Mouse (Mus musculus) kidney, postnatal 0 days (tissue): ENCODE measurements around the gene Aig1. TPM values are rescaled to one million over a fixed set of nuclear protein-coding genes. Genes with fewer than 3 reads are reported as not detected.
A peak's percentile ranks its signal among the peaks of the same experiment; 100 is the strongest.

Source experiments
- ATAC-seq: fragments of 200-750 bp; cut with Nextera tagmentation; replicated peaks from 2 replicates; pipeline ENCODE4 v1.8.0; 2017; ENCODE audit warnings: low read depth, moderate number of reproducible peaks, moderate TSS enrichment, moderate library complexity; ENCODE audit not compliant: low FRiP score
- DNase-seq: peaks from one replicate; pipeline ENCODE4 v3.0.0-alpha.2; 2016; ENCODE audit warnings: low spot score
- H3K27ac ChIP-seq: fragments of 300-500 bp; sonication (generic); 2 replicates; pipeline ENCODE4 v1.5.1; 2014; ENCODE audit warnings: mild to moderate bottlenecking
- H3K27me3 ChIP-seq: fragments of 300-500 bp; sonication (generic); 2 replicates; pipeline ENCODE4 v1.6.1; 2014; ENCODE audit warnings: low read length, mixed read lengths; ENCODE audit not compliant: insufficient read depth
- H3K36me3 ChIP-seq: fragments of 300-500 bp; sonication (generic); 2 replicates; pipeline ENCODE4 v1.6.1; 2014; ENCODE audit warnings: low read length, mixed read lengths; ENCODE audit not compliant: insufficient read depth
- H3K4me1 ChIP-seq: fragments of 300-500 bp; sonication (generic); replicated peaks from 2 replicates; pipeline ENCODE4 v1.6.1; 2014; ENCODE audit warnings: antibody characterized with exemption, low read length, mixed read lengths; ENCODE audit not compliant: insufficient read depth
- H3K4me2 ChIP-seq: fragments of 300-500 bp; sonication (generic); 2 replicates; pipeline ENCODE4 v1.6.1; 2014; ENCODE audit warnings: mild to moderate bottlenecking, low read length, moderate library complexity, mixed read lengths
- H3K4me3 ChIP-seq: fragments of 300-500 bp; sonication (generic); replicated peaks from 2 replicates; pipeline ENCODE4 v1.5.1; 2014; ENCODE audit warnings: low read depth, low read length
- H3K9ac ChIP-seq: fragments of 300-500 bp; sonication (generic); 2 replicates; pipeline ENCODE4 v1.6.1; 2014; ENCODE audit warnings: low read depth, low read length
- H3K9me3 ChIP-seq: fragments of 300-500 bp; sonication (generic); replicated peaks from 2 replicates; pipeline ENCODE4 v1.6.1; 2016; ENCODE audit warnings: low read length, inconsistent platforms, mixed read lengths
- CTCF ChIP-seq: IDR thresholded peaks from 2 replicates; pipeline ENCODE4 v1.5.1; 2016; ENCODE audit warnings: antibody characterized with exemption, low read depth, mild to moderate bottlenecking, moderate library complexity
- WGBS: fragments of 180-500 bp; shearing (Covaris S2); extraction: QIAGEN DNeasy Blood & Tissue Kit; methylation state at CpG from one replicate; pipeline ENCODE4 v1.1.7; 2014; 5-methylcytosine and 5-hydroxymethylcytosine counted together
- polyA plus RNA-seq: library from polyadenylated mRNA; unstranded; fragments of >200 nt; fragmentation: Nextera tagmentation; extraction: Ambion mirVana; gene quantifications from 2 replicates; pipeline ENCODE4 v1.2.1, GENCODE M21; 2015

Aig1 gene
- polyA plus RNA-seq, 1 experiment from 2014 or later = 64.1 TPM

DNA sequence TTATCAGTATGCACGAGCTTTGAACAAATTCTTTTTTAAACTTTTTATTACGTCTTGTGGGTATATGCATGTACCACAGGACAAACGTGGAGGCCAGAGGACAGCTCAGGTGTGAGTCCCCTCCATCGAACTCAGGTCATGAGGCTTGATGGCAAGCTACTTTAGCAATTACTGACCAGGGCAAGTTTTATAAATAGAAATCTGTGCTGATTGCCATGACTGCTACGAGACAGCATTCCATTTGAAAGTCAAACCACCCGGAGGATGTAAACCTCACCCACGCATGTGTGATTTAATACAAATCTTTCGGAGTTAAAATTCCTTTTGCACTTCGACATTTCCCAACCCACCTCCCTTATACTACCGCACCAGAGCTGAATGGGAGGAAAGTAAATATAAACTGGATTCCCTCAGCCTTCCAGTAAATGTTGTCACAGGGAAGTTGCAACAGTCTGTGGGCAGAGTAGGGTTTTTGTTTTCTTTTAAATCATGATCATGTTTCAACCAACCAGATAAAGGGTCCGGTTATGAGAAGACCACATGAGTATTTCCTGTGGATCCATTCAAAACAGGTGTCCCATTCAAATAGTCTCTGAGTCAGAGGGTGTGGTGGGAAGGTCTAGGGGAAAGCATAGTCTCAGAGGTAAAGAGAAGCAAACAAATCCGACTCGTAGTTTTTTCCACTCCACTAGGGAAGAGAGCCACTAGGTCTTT, 699 bp upstream of the Aig1 start:
- DNase-seq (peak; percentile 53), ATAC-seq (peak; percentile 10; the same call in 1 of the 2 replicates)
- peak overlapping the region; percentile 90 for H3K4me2 ChIP-seq
- no peaks in the 10 kb centered on the region for H3K9me3 ChIP-seq
- peak overlapping the region; percentile 78 for H3K4me3 ChIP-seq
- peak overlapping the region; percentile 82; the same call in 1 of the 2 replicates for H3K27ac ChIP-seq
- H3K4me1 ChIP-seq = 0 out of 2 replicates have a peak, but pooled peaks cover 12% of the 10 kb centered on the region
- no peak for TF ChIP-seq CTCF
- peak overlapping the region; percentile 83; the same call in 1 of the 2 replicates for H3K9ac ChIP-seq
- 12% methylated on average over 13 of the region's 13 CpGs for WGBS
- no peaks in the 10 kb centered on the region for H3K36me3 ChIP-seq
- no peaks in the 10 kb centered on the region for H3K27me3 ChIP-seq

GRCm38 (mm10) chr10:13866391-13866790, 2.4 kb downstream of the Aig1 start:
- H3K9ac ChIP-seq = no peak overlapping the region
- no peak overlapping the region for H3K4me3 ChIP-seq
- DNase-seq (peak; percentile 15), ATAC-seq (no peak)
- WGBS = 39% methylated on average over 4 of the region's 4 CpGs
- no peaks in the 10 kb centered on the region for H3K9me3 ChIP-seq
- H3K4me1 ChIP-seq = 0 out of 2 replicates have a peak, but pooled peaks cover 12% of the 10 kb centered on the region
- H3K27me3 ChIP-seq = no peaks in the 10 kb centered on the region
- no peaks in the 10 kb centered on the region for H3K36me3 ChIP-seq
- TF ChIP-seq CTCF = no peak
- H3K4me2 ChIP-seq = no peak overlapping the region
- no peak overlapping the region for H3K27ac ChIP-seq

- Histone ChIP-seq H3K36me3 (no peaks in the 10 kb centered on the region), H3K9me3 (no peaks in the 10 kb centered on the region), H3K27me3 (no peaks in the 10 kb centered on the region), H3K27ac (peak overlapping the region; percentile 47; the same call in 1 of the 2 replicates), H3K4me3 (no peak overlapping the region), H3K4me2 (peak overlapping the region; percentile 14; the same call in 1 of the 2 replicates), H3K4me1 (no peaks in the 10 kb centered on the region), H3K9ac (no peak overlapping the region)
- TF ChIP-seq CTCF = no peak
- ATAC-seq (peak; percentile 97), DNase-seq (peak; percentile 47)
- WGBS = 43% methylated on average over 11 of the region's 11 CpGs
These were observed 7.5 kb downstream of the Aig1 start for GRCm38 (mm10) chr10:13861115-13861909.

GRCm38 (mm10) chr10:13856438-13856837, 12.3 kb downstream of the Aig1 start:
- no peak overlapping the region for H3K27ac ChIP-seq
- no peak for TF ChIP-seq CTCF
- no peak overlapping the region for H3K9ac ChIP-seq
- H3K4me2 ChIP-seq = no peak overlapping the region
- no peaks in the 10 kb centered on the region for H3K27me3 ChIP-seq
- no peak overlapping the region for H3K4me3 ChIP-seq
- H3K4me1 ChIP-seq = no peaks in the 10 kb centered on the region
- 70% methylated on average over 7 of the region's 7 CpGs for WGBS
- ATAC-seq (no peak), DNase-seq (no peak)
- no peaks in the 10 kb centered on the region for H3K36me3 ChIP-seq
- H3K9me3 ChIP-seq = no peaks in the 10 kb centered on the region

- Histone ChIP-seq H3K9me3 (no peaks in the 10 kb centered on the region), H3K36me3 (no peaks in the 10 kb centered on the region), H3K9ac (no peak overlapping the region), H3K4me1 (no peaks in the 10 kb centered on the region), H3K4me2 (no peak overlapping the region), H3K27ac (no peak overlapping the region), H3K27me3 (no peaks in the 10 kb centered on the region), H3K4me3 (no peak overlapping the region)
- no peak for DNase-seq
- ATAC-seq = no peak
- WGBS = 83% methylated on average over 7 of the region's 7 CpGs
- no peak for TF ChIP-seq CTCF
These were observed 12.8 kb downstream of the Aig1 start for GRCm38 (mm10) chr10:13855969-13856368.

DNA sequence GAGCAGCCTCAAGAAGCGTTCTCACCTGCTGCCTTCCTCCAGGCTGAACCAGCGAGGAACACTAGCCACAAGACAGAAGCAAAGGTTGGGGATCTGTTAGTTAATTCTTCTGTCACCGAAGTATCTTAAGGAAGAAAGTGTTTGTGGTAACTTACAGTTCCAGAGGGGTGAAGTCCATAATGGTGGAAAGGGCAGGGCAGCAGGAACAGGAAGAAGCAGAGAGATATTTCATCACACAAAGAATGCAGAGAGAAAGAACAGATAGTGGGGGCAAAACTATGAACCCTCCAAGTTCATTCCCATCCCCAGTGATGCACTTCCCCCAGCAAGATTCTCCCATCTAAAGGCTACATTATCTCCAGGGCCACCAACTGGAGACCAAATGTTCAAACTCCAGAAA, 13.7 kb downstream of the Aig1 start:
- no peak for ATAC-seq
- no peak overlapping the region for H3K4me2 ChIP-seq
- no peaks in the 10 kb centered on the region for H3K36me3 ChIP-seq
- no peaks in the 10 kb centered on the region for H3K9me3 ChIP-seq
- DNase-seq = no peak
- no peak overlapping the region for H3K27ac ChIP-seq
- WGBS = 96% methylated on average over 3 of the region's 3 CpGs
- no peak for TF ChIP-seq CTCF
- no peaks in the 10 kb centered on the region for H3K4me1 ChIP-seq
- H3K9ac ChIP-seq = no peak overlapping the region
- H3K4me3 ChIP-seq = no peak overlapping the region
- no peaks in the 10 kb centered on the region for H3K27me3 ChIP-seq
